In genomic region chr7:73422223-73423113, GRCm38 (mm10) we compare ENCODE assay signal across 8 mouse cellular contexts. TPM values are rescaled to one million over a fixed set of nuclear protein-coding genes. Genes with fewer than 3 reads are reported as not detected.
A peak's percentile ranks its signal among the peaks of the same experiment; 100 is the strongest.
DNase-seq lines count a peak whose midpoint lies in the region; ATAC-seq and TF ChIP-seq lines count a peak whose summit lies in the region.

No protein-coding gene starts in this region.

- H3K4me2 ChIP-seq in intestine, embryonic 15.5 days (replicated peaks): no peak overlapping the region
- no peak overlapping the region for H3K4me2 ChIP-seq in midbrain, postnatal 0 days (ENCODE audit: low read depth, low read length, poor library complexity, severe bottlenecking)
- no peak overlapping the region for H3K4me2 ChIP-seq in stomach, embryonic 15.5 days

- peak; percentile 77 for DNase-seq in urinary bladder, postnatal 14 days (ENCODE audit: low spot score)
- DNase-seq in urinary bladder, postnatal 4 days (ENCODE audit: low spot score in 2 of 2): no peak
- peak; percentile 87 for DNase-seq in cerebellum, adult 9-10 months
- peak; percentile 81 to 87 for DNase-seq in left cerebral cortex, postnatal 36 days (ENCODE audit: low spot score in 2 of 2)
- DNase-seq in midbrain, postnatal 0 days (ENCODE audit: low spot score): peak; percentile 90

- H3K4me1 ChIP-seq in intestine, embryonic 15.5 days (replicated peaks): 0 out of 2 replicates have a peak, but pooled peaks cover 9% of the 10 kb centered on the region
- 0 out of 2 replicates have a peak, but pooled peaks cover 2% of the 10 kb centered on the region for H3K4me1 ChIP-seq in midbrain, postnatal 0 days (ENCODE audit: insufficient read depth, low read length)
- peaks cover 14% of the 10 kb centered on the region for H3K4me1 ChIP-seq in stomach, embryonic 15.5 days

- no peaks in the 10 kb centered on the region for H3K27me3 ChIP-seq in intestine, embryonic 15.5 days (replicated peaks)
- no peaks in the 10 kb centered on the region for H3K27me3 ChIP-seq in midbrain, postnatal 0 days (ENCODE audit: insufficient read depth, low read length)
- no peaks in the 10 kb centered on the region for H3K27me3 ChIP-seq in stomach, embryonic 15.5 days (replicated peaks)

- no peaks in the 10 kb centered on the region for H3K36me3 ChIP-seq in intestine, embryonic 15.5 days
- peaks cover 13% of the 10 kb centered on the region; the same call in 1 of the 2 replicates for H3K36me3 ChIP-seq in midbrain, postnatal 0 days (ENCODE audit: insufficient read depth, low read length)
- peaks cover 17% of the 10 kb centered on the region for H3K36me3 ChIP-seq in stomach, embryonic 15.5 days

- no peak overlapping the region for H3K9ac ChIP-seq in intestine, embryonic 15.5 days
- H3K9ac ChIP-seq in midbrain, postnatal 0 days (replicated peaks; ENCODE audit: low read length, poor library complexity, severe bottlenecking): no peak overlapping the region
- no peak overlapping the region for H3K9ac ChIP-seq in stomach, embryonic 15.5 days

- peak; percentile 92 for TF ChIP-seq CTCF in midbrain, postnatal 0 days (IDR thresholded peaks at IDR 0.05)

- peak; percentile 63 for ATAC-seq in frontal cortex, adult (ENCODE audit: low TSS enrichment)
- ATAC-seq in intestine, embryonic 15.5 days: peak; percentile 50
- ATAC-seq in midbrain, postnatal 0 days (ENCODE audit: low FRiP score): 0 out of 2 replicates have a peak, but pooled peaks have one; percentile 25
- no peak; the same call in 1 of the 2 replicates for ATAC-seq in stomach, embryonic 15.5 days (ENCODE audit: insufficient read depth, low FRiP score, low read depth)

- WGBS in intestine, embryonic 15.5 days: 27% methylated on average over 12 of the region's 12 CpGs
- WGBS in midbrain, postnatal 0 days: 24% methylated on average over 12 of the region's 12 CpGs
- WGBS in stomach, embryonic 15.5 days: 21% methylated on average over 12 of the region's 12 CpGs

- H3K27ac ChIP-seq in intestine, embryonic 15.5 days: no peak overlapping the region
- no peak overlapping the region for H3K27ac ChIP-seq in midbrain, postnatal 0 days (ENCODE audit: low read depth, low read length)
- 0 out of 2 replicates have a peak overlapping the region, but pooled peaks have one; percentile 14 for H3K27ac ChIP-seq in stomach, embryonic 15.5 days

- H3K9me3 ChIP-seq in intestine, embryonic 15.5 days: no peaks in the 10 kb centered on the region
- no peaks in the 10 kb centered on the region for H3K9me3 ChIP-seq in midbrain, postnatal 0 days (ENCODE audit: low read length)
- H3K9me3 ChIP-seq in stomach, embryonic 15.5 days: no peaks in the 10 kb centered on the region

- intact Hi-C loops in left cerebral cortex, postnatal 36 days (cut with DNase I): loop anchor here (1.0 to 5.0 kb wide), 2 partner anchors 45 to 1022 kb away; partner anchors contain the start of gene Rgma

- no peak overlapping the region for H3K4me3 ChIP-seq in intestine, embryonic 15.5 days (replicated peaks)
- H3K4me3 ChIP-seq in midbrain, postnatal 0 days (ENCODE audit: low read depth, low read length): no peak overlapping the region
- no peak overlapping the region for H3K4me3 ChIP-seq in stomach, embryonic 15.5 days (replicated peaks)

RNA-seq across cellular contexts. Expression of gene Rgma, which starts 47.2 kb away (rescaled TPM):
- 7.4 TPM in 2 replicates for polyA plus RNA-seq in intestine, embryonic 15.5 days (2015; fragmentation: Nextera tagmentation; extraction: Ambion mirVana)
- 10 to 100 TPM; 59.0 to 64.1 TPM for total RNA-seq in left cerebral cortex, postnatal 36 days (2021)
- total RNA-seq in midbrain, postnatal 0 days (2014; rRNA removed): 129 and 160 TPM in 2 replicates
- polyA plus RNA-seq in midbrain, postnatal 0 days (2015; fragmentation: Nextera tagmentation; extraction: Ambion mirVana): 42.7 and 42.9 TPM in 2 replicates
- polyA plus RNA-seq in stomach, embryonic 15.5 days (2015; fragmentation: Nextera tagmentation; extraction: Ambion mirVana): 12.1 and 14.9 TPM in 2 replicates

Comparison
In these comparisons a context has a peak if more than half of its experiments do, and no peak if none do; other contexts are left out.
1. DNase-seq: peak in urinary bladder, postnatal 14 days (single experiment), cerebellum, adult 9-10 months (single experiment), left cerebral cortex, postnatal 36 days (2 of 2) and midbrain, postnatal 0 days (single experiment); none in urinary bladder, postnatal 4 days (0 of 2).